Mouse (Mus musculus): ENCODE measurements around the gene Chst11. TPM values are rescaled to one million over a fixed set of nuclear protein-coding genes. Genes with fewer than 3 reads are reported as not detected.

The Chst11 gene
- polyA plus RNA-seq, 1 experiment: 12.1 TPM

GRCm38 (mm10) chr10:83201525-83201924, 216.2 kb downstream of the Chst11 start:
- no peaks in the 10 kb centered on the region for H3K36me3 ChIP-seq (ENCODE audit: control insufficient read depth, insufficient read depth)
- TF ChIP-seq CEBPB (IDR thresholded peaks at IDR 0.05; ENCODE audit: insufficient read depth, poor library complexity, severe bottlenecking) (no peak), MYOD1 (IDR thresholded peaks at IDR 0.05; ENCODE audit: control insufficient read depth in 1 of 3, insufficient read length in 2 of 3, low read depth in 2 of 3) (no peak), POLR2A (IDR thresholded peaks at IDR 0.05; ENCODE audit: insufficient read length, low read depth) (no peak), SRF (IDR thresholded peaks at IDR 0.05; ENCODE audit: control insufficient read depth, insufficient read length, low read depth) (no peak), REST (IDR thresholded peaks at IDR 0.05; ENCODE audit: insufficient read depth, insufficient read length) (no peak), MAX (IDR thresholded peaks at IDR 0.05; ENCODE audit: low read depth) (no peak)
- no peaks in the 10 kb centered on the region for H3K79me2 ChIP-seq (ENCODE audit: control insufficient read depth, insufficient read depth)
- no peak overlapping the region for H3K4me3 ChIP-seq
- no peak overlapping the region for H3ac ChIP-seq (ENCODE audit: control insufficient read depth, insufficient read length)
- H3K27me3 ChIP-seq (ENCODE audit: control insufficient read depth, insufficient read depth, insufficient read length): no peaks in the 10 kb centered on the region
- H3K4me2 ChIP-seq (ENCODE audit: low read depth): no peak overlapping the region

- no peaks in the 10 kb centered on the region for H3K36me3 ChIP-seq (ENCODE audit: control insufficient read depth, insufficient read depth)
- H3K4me3 ChIP-seq: no peak overlapping the region
- no peak for TF ChIP-seq MYOG (IDR thresholded peaks at IDR 0.05; ENCODE audit: control insufficient read depth in 1 of 3, insufficient read depth in 1 of 3, insufficient read length in 2 of 3, low read depth in 2 of 3)
- no peak for TF ChIP-seq TCF3 (IDR thresholded peaks at IDR 0.05; ENCODE audit: insufficient read length, low read depth)
- H3ac ChIP-seq (ENCODE audit: control insufficient read depth, insufficient read length): no peak overlapping the region
- H3K79me2 ChIP-seq (ENCODE audit: control insufficient read depth, insufficient read depth): no peaks in the 10 kb centered on the region
- no peak overlapping the region for H3K4me2 ChIP-seq (ENCODE audit: low read depth)
- no peaks in the 10 kb centered on the region for H3K27me3 ChIP-seq (ENCODE audit: control insufficient read depth, insufficient read depth, insufficient read length)
These were observed 217.8 kb downstream of the Chst11 start for GRCm38 (mm10) chr10:83202906-83203702.

- Histone ChIP-seq H3K27me3 (ENCODE audit: control insufficient read depth, insufficient read depth, insufficient read length) (no peaks in the 10 kb centered on the region), H3ac (ENCODE audit: control insufficient read depth, insufficient read length) (no peak overlapping the region), H3K4me2 (ENCODE audit: low read depth) (no peak overlapping the region), H3K4me3 (no peak overlapping the region), H3K79me2 (ENCODE audit: control insufficient read depth, insufficient read depth) (no peaks in the 10 kb centered on the region), H3K36me3 (ENCODE audit: control insufficient read depth, insufficient read depth) (no peaks in the 10 kb centered on the region)
- TF ChIP-seq REST (IDR thresholded peaks at IDR 0.05; ENCODE audit: insufficient read depth, insufficient read length) (no peak), CEBPB (IDR thresholded peaks at IDR 0.05; ENCODE audit: insufficient read depth, poor library complexity, severe bottlenecking) (no peak), MAX (IDR thresholded peaks at IDR 0.05; ENCODE audit: low read depth) (no peak), MYOG (IDR thresholded peaks at IDR 0.05; ENCODE audit: control insufficient read depth in 1 of 3, insufficient read depth in 1 of 3, insufficient read length in 2 of 3, low read depth in 2 of 3) (no peak), MYOD1 (IDR thresholded peaks at IDR 0.05; ENCODE audit: control insufficient read depth in 1 of 3, insufficient read length in 2 of 3, low read depth in 2 of 3) (no peak), SRF (IDR thresholded peaks at IDR 0.05; ENCODE audit: control insufficient read depth, insufficient read length, low read depth) (no peak), TCF3 (IDR thresholded peaks at IDR 0.05; ENCODE audit: insufficient read length, low read depth) (no peak), E2F4 (IDR thresholded peaks at IDR 0.05; ENCODE audit: insufficient read depth) (no peak), TCF12 (IDR thresholded peaks at IDR 0.05; ENCODE audit: insufficient read depth, poor library complexity, severe bottlenecking) (no peak)
These were observed 223.1 kb downstream of the Chst11 start for GRCm38 (mm10) chr10:83208436-83208835.

- no peak overlapping the region for H3K4me3 ChIP-seq
- no peaks in the 10 kb centered on the region for H3K36me3 ChIP-seq (ENCODE audit: control insufficient read depth, insufficient read depth)
- H3K4me2 ChIP-seq (ENCODE audit: low read depth): no peak overlapping the region
- no peaks in the 10 kb centered on the region for H3K27me3 ChIP-seq (ENCODE audit: control insufficient read depth, insufficient read depth, insufficient read length)
- H3K79me2 ChIP-seq (ENCODE audit: control insufficient read depth, insufficient read depth): no peaks in the 10 kb centered on the region
- TF ChIP-seq POLR2A (IDR thresholded peaks at IDR 0.05; ENCODE audit: insufficient read length, low read depth) (no peak), E2F4 (IDR thresholded peaks at IDR 0.05; ENCODE audit: insufficient read depth) (no peak), TCF12 (IDR thresholded peaks at IDR 0.05; ENCODE audit: insufficient read depth, poor library complexity, severe bottlenecking) (no peak), CEBPB (IDR thresholded peaks at IDR 0.05; ENCODE audit: insufficient read depth, poor library complexity, severe bottlenecking) (no peak), MYOD1 (IDR thresholded peaks at IDR 0.05; ENCODE audit: control insufficient read depth in 1 of 3, insufficient read length in 2 of 3, low read depth in 2 of 3) (no peak), POLR2AphosphoS2 (IDR thresholded peaks at IDR 0.05; ENCODE audit: insufficient read length, low read depth) (no peak), MYOG (IDR thresholded peaks at IDR 0.05; ENCODE audit: control insufficient read depth in 1 of 3, insufficient read depth in 1 of 3, insufficient read length in 2 of 3, low read depth in 2 of 3) (no peak), USF1 (IDR thresholded peaks at IDR 0.05; ENCODE audit: low read depth) (no peak), REST (IDR thresholded peaks at IDR 0.05; ENCODE audit: insufficient read depth, insufficient read length) (no peak), TCF3 (IDR thresholded peaks at IDR 0.05; ENCODE audit: insufficient read length, low read depth) (no peak), SRF (IDR thresholded peaks at IDR 0.05; ENCODE audit: control insufficient read depth, insufficient read length, low read depth) (no peak), MAX (IDR thresholded peaks at IDR 0.05; ENCODE audit: low read depth) (no peak)
- H3ac ChIP-seq (ENCODE audit: control insufficient read depth, insufficient read length): no peak overlapping the region
These were observed 224.1 kb downstream of the Chst11 start for GRCm38 (mm10) chr10:83209388-83209787.

- Histone ChIP-seq H3K79me2 (ENCODE audit: control insufficient read depth, insufficient read depth) (no peaks in the 10 kb centered on the region), H3ac (ENCODE audit: control insufficient read depth, insufficient read length) (no peak overlapping the region), H3K36me3 (ENCODE audit: control insufficient read depth, insufficient read depth) (no peaks in the 10 kb centered on the region), H3K4me2 (ENCODE audit: low read depth) (no peak overlapping the region), H3K4me3 (no peak overlapping the region), H3K27me3 (ENCODE audit: control insufficient read depth, insufficient read depth, insufficient read length) (no peaks in the 10 kb centered on the region)
- TF ChIP-seq MYOG (IDR thresholded peaks at IDR 0.05; ENCODE audit: control insufficient read depth in 1 of 3, insufficient read depth in 1 of 3, insufficient read length in 2 of 3, low read depth in 2 of 3): no peak
- no peak for TF ChIP-seq POLR2A (IDR thresholded peaks at IDR 0.05; ENCODE audit: insufficient read length, low read depth)
- TF ChIP-seq E2F4 (IDR thresholded peaks at IDR 0.05; ENCODE audit: insufficient read depth): no peak
- TF ChIP-seq USF1 (IDR thresholded peaks at IDR 0.05; ENCODE audit: low read depth): no peak
- TF ChIP-seq SRF (IDR thresholded peaks at IDR 0.05; ENCODE audit: control insufficient read depth, insufficient read length, low read depth): no peak
- no peak for TF ChIP-seq CEBPB (IDR thresholded peaks at IDR 0.05; ENCODE audit: insufficient read depth, poor library complexity, severe bottlenecking)
- TF ChIP-seq REST (IDR thresholded peaks at IDR 0.05; ENCODE audit: insufficient read depth, insufficient read length): no peak
- TF ChIP-seq MAX (IDR thresholded peaks at IDR 0.05; ENCODE audit: low read depth): no peak
- no peak for TF ChIP-seq TCF3 (IDR thresholded peaks at IDR 0.05; ENCODE audit: insufficient read length, low read depth)
- TF ChIP-seq POLR2AphosphoS2 (IDR thresholded peaks at IDR 0.05; ENCODE audit: insufficient read length, low read depth): no peak
- no peak for TF ChIP-seq MYOD1 (IDR thresholded peaks at IDR 0.05; ENCODE audit: control insufficient read depth in 1 of 3, insufficient read length in 2 of 3, low read depth in 2 of 3)
- TF ChIP-seq TCF12 (IDR thresholded peaks at IDR 0.05; ENCODE audit: insufficient read depth, poor library complexity, severe bottlenecking): no peak
These were observed 224.8 kb downstream of the Chst11 start for GRCm38 (mm10) chr10:83210122-83210521.

All from myocyte (in vitro differentiated cells).